Comparison of ENCODE assay signal across 8 mouse cellular contexts in genomic region chr2:121448739-121449535, GRCm38 (mm10). TPM values are rescaled to one million over a fixed set of nuclear protein-coding genes. Genes with fewer than 3 reads are reported as not detected.
DNase-seq lines count a peak whose midpoint lies in the region; ATAC-seq and TF ChIP-seq lines count a peak whose summit lies in the region.

TSS of gene Serf2 (plus strand) at chr2:121449195.

- peak within 1 kb of the TSS; percentile 97 for H3K27ac ChIP-seq in hindbrain, embryonic 10.5 days
- H3K27ac ChIP-seq in lung, postnatal 0 days (ENCODE audit: low read length): peak within 1 kb of the TSS; percentile 98

- peak; percentile 95 for ATAC-seq in frontal cortex, adult (ENCODE audit: low TSS enrichment)
- ATAC-seq in lung, postnatal 0 days: peak; percentile 97

- no peaks in the 10 kb centered on the region for H3K9me3 ChIP-seq in hindbrain, embryonic 10.5 days
- no peaks in the 10 kb centered on the region for H3K9me3 ChIP-seq in lung, postnatal 0 days (ENCODE audit: low read length)

- H3K27me3 ChIP-seq in hindbrain, embryonic 10.5 days (ENCODE audit: insufficient read depth, poor library complexity, severe bottlenecking): no peaks in the 10 kb centered on the region
- no peaks in the 10 kb centered on the region for H3K27me3 ChIP-seq in lung, postnatal 0 days (replicated peaks; ENCODE audit: insufficient read depth, low read length)

- H3K4me3 ChIP-seq in hindbrain, embryonic 10.5 days: peak within 1 kb of the TSS; percentile 99
- H3K4me3 ChIP-seq in lung, postnatal 0 days (ENCODE audit: low read depth, low read length): peak within 1 kb of the TSS; percentile 99

- peaks cover 35% of the 10 kb centered on the region for H3K4me1 ChIP-seq in hindbrain, embryonic 10.5 days (replicated peaks)
- 0 out of 2 replicates have a peak, but pooled peaks cover 2% of the 10 kb centered on the region for H3K4me1 ChIP-seq in lung, postnatal 0 days (ENCODE audit: insufficient read depth, low read depth, low read length)

- DNase-seq in MN1 (ENCODE audit: low spot score): peak; percentile 98
- DNase-seq in cerebellum, adult 9-10 months: peak; percentile 99
- DNase-seq in hindbrain, embryonic 10.5 days (ENCODE audit: low spot score): peak; percentile 100
- DNase-seq in layer of hippocampus, adult 9-11 months: peak; percentile 100
- peak; percentile 99 for DNase-seq in lung, postnatal 0 days (ENCODE audit: low spot score)
- peak; percentile 95 for DNase-seq in ovary, postnatal 14 days (ENCODE audit: low spot score)
- peak; percentile 100 for DNase-seq in thymus, postnatal 14 days

- peaks cover 29% of the 10 kb centered on the region for H3K36me3 ChIP-seq in hindbrain, embryonic 10.5 days
- H3K36me3 ChIP-seq in lung, postnatal 0 days (ENCODE audit: insufficient read depth, low read length): no peaks in the 10 kb centered on the region; the same call in 1 of the 2 replicates

- TF ChIP-seq EP300 in lung, postnatal 0 days (IDR thresholded peaks at IDR 0.05): no peak

- peak within 1 kb of the TSS; percentile 98 for H3K9ac ChIP-seq in lung, postnatal 0 days (replicated peaks; ENCODE audit: low read depth)

- WGBS in hindbrain, embryonic 10.5 days: under 1% methylated on average over 74 of the region's 74 CpGs
- 1% methylated on average over 59 of the region's 74 CpGs for whole genome bisulfite sequencing in lung, postnatal 0 days

- no peak for TF ChIP-seq CTCF in lung, postnatal 0 days (IDR thresholded peaks at IDR 0.05)

- H3K4me2 ChIP-seq in lung, postnatal 0 days (replicated peaks; ENCODE audit: low read depth, low read length): peak within 1 kb of the TSS; percentile 73

RNA-seq across cellular contexts. Expression of gene Serf2, which starts in this region (rescaled TPM):
- polyA plus RNA-seq in hindbrain, embryonic 10.5 days (2016; fragmentation: Nextera tagmentation; extraction: Ambion mirVana): 502 and 520 TPM in 2 replicates
- 456 and 470 TPM in 2 replicates for polyA plus RNA-seq in lung, postnatal 0 days (2015; fragmentation: Nextera tagmentation; extraction: Ambion mirVana)

Comparison
In these comparisons a context has a peak if more than half of its experiments do, and no peak if none do; other contexts are left out.
1. Peak in every context shown above with its lines: DNase-seq, ATAC-seq, H3K4me3 ChIP-seq and H3K27ac ChIP-seq.